Mouse (Mus musculus) right cerebral cortex, postnatal 36 days (tissue): ENCODE data around the gene Stk17b.

Experiments used
- DNase-seq, 2 experiments: peaks; one replicate each; pipeline ENCODE4 v3.0.0; 2022; ENCODE audit warnings: low spot score in 2 of 2, mixed read lengths in 1 of 2

Gene Stk17b

DNA sequence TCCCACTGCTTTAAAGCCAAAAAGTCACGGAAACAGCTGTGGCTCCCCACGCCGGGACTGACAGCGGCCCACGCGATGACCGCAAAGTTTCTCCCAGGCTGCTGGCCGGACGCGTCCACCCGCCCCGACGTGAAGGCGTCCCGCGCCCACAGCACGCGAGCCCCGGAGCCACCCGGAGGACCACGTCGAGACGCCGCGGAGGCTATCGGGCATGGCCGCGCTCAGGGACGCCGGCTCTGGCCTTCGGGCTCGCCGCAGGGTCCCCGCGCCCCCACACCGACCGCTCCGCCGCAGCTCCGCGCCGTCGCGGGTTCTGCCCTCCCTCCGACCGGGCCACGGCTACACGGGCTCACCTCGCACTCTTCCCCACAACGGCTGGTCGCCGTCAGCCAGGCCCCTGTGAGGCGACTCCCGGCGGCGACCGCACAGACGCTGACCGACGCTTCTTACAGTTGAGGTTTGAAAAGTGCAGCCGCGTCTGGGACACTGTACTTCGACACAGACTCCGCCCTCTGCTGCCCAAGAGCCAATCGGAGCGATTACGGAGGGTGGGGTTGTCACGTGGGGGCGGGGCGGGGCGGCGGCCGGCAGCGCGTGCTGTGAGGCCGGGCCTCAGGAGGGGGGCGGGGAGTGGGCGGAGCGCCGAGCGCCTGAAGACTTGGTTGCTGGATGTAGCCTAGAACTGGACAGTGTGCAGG, at the start of gene Stk17b:
Gene Stk17b, minus strand, starts transcription at position 504 of the 698 bp plus-strand sequence.
- DNase-seq: peak; percentile 75 to 79

DNA sequence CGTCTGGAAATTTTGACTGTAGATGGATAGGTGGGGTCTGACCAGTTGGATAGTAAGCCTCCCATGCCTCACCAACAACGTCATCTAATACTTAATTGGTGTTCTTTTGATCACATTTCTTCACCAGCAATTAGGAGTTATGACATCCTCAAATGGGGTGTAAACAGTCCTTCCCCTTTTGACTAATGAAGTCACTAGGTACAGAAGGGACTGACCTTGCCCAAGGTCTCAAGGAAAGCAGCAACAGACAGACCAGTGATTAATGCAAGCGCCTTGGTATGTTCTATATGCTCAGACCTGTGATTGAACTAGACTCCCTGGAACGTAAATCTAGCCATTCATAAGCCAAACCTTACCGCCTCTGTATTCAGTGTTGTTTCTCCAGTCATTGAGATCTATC, 45.3 kb upstream of the Stk17b start:
- DNase-seq: no peak

DNA sequence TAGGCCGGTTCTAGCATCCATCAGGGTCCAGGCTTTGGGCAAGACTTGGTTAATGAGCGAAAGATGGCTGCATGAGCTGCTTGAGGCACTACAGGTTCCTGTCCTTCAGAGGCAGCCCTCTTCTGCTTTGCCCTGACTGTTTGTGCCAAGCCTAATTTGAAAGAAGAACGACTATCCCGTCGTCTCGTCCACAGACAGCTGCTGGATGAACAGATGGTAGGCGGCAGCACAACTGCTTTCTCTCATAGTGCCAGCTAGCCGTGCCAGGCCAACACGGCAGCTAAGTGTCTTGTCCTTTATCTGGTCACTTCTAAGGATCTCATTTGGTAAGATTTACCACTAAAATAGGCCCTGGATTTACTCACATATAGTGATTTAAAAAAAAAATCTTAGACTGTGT, 44.1 kb upstream of the Stk17b start:
- no peak for DNase-seq

DNA sequence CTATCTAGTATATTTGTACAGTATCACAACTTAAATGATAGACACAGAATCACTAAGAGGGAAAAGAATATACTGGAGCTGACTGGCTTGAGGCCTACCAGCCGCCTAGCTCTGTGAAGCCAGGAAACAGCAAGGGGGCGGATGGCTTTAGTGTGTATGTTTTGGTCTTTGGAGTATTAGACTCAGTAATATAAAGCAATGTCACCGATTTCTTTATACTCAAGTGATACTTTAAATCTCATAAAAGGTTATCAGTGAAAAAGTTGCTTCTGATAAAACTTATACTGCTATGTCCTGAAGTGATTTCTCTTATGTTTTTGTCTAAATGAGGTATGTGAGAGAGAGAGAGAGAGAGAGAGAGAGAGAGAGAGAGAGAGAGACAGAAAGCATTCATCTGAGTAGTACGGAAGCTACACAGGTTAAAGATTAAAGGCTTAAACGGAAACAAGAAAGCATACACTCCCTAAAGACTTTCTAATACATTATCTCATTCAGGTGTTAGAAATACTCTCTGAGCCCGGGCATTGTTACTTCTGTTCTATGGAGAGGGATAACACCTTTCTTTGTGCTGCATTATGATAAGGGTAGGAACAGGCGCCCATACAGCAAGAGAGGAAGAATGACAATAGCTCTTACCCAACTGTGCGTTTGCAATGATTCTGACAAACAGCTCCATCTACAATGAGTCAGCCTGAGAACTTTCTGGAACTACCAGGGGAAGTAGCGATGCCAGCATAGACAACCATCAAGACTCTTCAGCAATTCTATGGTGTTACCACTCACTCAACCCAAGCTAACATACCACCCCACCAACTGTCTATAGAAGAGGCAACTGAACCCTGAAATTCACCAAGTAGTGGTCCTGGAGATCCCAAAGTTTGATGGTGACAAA, 39.7 kb upstream of the Stk17b start:
- no peak for DNase-seq

DNA sequence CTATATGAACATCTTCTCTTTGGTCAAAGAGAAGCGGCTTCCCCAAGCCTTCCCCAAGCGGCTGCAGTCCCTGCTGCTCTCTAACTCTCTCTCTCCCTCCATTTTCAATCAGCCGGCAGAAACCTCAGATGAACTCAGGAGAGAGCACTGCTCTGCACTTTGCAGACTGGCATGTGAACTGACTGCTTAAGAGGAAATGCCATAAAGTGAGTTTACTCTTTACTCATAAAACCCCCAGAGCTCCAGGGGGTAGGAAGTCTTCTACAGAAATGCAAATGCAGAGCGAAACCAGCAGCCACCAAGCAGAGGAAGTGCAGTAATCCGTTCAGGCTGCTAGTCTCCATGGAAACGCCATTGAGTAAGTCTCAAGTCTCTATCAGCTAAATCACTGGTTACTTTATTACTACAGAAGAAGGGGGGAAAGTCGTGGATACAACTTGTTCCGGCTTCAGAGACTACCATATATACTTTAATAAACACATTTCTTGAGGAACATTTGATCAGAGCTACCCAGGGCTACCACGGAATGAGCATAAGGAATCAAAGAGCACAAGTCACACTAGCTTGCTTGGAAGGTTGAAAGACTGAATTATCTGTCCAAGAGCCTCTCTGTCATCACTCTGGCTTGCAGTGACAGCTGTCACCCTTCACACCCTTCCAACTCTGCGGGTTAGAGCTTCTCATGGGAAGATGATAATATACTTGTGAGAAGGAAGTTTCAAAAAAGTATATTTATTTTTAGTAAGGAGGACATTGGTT, 38.8 kb upstream of the Stk17b start:
- DNase-seq: peak in 1 of 2 experiments; percentile 32

DNA sequence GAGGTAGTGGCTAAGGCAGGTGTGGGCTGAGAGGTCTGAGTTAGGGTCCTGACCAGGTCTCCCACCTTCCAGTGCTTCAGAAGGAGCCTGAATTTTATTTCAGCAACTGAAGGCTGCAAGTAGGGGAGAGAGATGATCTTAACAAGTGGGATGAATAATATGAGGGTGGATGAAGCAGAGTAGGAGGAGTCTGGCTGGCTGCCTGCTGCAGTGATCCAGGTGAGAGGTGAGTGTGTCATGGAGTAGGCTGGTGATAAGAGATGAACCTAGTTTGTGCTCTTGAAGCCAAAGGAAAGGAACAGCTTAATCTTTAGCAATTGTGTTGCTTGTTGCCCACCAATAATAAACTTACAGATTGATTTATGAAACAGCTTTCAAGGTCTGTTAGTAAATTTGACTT, 37.0 kb upstream of the Stk17b start:
- no peak for DNase-seq

DNA sequence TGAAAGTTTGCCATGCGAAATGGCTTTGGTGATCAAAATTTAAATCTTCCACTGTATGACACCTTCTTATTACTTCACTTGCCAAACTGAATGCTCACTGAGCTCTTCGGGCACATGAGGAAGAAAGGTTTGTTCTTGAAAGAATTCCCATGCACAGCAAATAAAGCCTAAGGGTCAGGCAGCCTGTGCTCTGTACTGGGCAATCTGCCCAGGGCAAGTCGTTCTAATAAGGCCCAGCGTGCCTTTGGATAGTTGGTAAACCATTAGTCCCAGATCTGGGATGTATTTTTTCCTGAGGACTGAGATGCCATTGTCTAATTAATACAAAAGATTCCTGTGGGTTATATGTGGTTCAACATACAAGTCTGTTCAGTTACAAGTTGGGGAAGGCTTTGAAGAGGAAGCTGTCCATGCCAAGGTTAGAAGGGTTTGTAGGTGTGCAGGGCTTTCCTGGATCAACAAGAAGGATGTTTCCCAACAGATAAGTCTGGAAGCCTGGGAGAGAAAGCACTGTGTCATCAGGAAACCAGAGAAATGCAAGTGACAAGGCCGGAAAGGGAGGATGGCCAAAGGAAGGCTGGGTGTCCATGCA, 35.1 kb upstream of the Stk17b start:
- DNase-seq: no peak

DNA sequence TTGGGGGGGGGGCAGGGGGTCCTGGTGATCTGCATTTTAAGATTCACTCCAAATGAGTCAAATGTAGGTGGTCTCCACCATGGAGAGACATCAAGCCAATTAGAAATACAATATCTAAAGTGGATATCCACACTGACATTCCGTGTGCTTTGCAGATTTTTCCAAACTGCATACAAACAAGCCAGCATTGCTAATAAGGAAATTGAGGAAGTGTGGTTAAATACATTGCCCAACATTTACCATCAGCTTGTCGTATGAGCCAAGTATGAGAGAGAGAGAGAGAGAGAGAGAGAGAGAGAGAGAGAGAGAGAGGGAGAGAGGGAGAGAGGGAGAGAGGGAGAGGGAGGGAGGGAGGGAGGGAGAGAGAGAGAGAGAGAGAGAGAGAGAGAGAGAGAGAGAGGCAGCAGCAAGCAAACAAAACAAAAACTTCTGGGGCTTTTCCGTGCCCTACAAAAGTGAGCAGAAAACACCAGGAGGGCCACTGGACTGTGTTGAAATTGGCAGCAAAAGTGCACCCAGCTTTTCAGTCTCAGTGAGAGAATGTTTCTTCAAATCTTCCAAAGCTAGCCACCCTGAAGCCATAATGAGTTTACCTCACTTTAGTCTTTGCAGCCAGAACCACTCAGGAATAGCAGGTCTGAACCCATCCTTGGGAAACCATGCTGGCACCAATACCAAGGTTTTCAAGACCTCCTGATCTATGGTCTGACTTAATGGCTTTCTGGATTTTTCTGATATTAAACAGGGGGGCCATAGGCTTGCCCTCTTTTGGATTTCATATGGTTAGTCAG, 33.2 kb upstream of the Stk17b start:
- DNase-seq: no peak

DNA sequence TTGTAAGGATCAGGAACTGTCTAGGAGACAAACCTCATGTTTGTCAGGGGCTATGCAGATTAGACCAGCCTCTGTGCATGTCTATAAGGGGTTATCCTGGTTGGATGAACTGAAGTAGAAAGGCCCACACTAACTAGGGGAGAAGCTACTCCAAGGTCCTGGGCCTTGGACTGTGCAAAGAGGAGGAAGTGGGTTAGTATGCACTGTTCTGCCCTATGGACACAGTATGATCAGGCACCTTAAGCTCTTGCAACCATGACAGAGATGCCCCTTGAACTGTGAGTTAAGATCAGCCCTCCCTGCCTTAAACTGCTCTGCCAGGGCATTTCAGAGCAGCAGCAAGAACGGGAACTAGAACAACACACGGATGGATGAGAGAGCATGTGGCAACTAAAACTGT, 31.3 kb upstream of the Stk17b start:
- no peak for DNase-seq

DNA sequence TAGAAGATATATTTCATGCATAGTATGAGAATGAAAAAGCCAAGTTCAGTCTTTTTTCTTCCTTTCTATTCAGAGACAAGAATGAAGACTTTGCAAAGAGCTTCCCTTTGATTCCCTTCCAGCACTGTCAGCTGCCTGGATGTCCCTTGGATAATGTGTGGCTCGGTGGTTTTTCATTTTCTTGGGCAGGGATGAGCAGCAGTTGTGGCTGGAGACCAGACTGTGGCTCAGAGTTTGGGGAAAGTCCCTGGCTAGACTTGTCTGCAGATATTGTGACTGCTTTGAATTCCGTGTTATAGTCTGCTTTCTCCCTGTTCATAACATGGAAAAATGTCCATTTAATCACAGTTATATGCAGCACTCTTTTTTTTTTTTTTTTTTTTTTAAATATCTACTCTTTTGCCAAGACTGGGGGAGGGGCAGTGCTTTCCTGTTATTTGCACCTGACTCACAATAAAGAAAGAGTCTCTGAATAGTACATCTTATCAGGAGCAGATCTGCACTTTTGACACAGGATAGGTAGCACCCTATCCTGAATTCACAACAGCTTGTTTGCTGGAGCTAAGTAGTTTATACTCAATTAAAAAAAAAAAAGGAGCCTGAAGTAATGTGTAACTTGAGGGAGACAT, 29.2 kb upstream of the Stk17b start:
- no peak for DNase-seq

DNA sequence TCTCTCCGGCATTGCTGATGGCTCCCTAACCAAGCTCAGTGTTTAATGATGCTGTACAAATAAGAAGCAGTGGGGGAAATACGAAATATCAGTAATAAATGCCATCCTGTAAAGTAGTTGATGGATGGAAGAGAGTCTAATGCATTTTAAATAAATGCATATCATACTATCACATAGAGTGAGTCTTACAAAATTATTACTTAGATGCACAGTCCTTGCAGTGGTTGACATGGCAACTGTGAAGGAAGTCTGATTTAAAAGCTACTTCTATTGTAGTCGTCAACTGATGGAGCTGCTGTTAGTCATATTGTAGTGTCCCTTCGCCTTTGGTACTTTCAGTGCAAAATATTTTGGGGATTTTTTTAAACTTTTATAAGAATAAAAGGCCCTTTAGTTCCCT, 26.9 kb upstream of the Stk17b start:
- no peak for DNase-seq

DNA sequence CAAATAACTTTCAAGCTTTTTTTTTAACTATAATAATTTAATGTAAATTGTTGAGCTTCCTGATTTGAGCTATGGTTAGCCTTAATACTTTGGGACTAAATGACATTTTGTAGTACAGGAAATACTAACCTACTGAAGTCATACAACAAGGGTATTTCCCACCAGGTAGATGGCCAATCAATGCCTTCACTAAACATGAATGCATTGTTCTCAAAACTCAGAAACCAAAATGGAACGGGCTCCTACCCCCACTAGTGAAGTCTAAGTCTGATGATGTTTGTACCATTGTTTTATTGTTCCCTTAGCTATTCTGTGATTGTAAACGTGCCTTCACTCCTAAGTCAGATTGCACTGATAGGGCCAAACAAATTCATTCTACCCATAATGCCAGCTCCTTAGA, 23.2 kb upstream of the Stk17b start:
- no peak for DNase-seq

DNA sequence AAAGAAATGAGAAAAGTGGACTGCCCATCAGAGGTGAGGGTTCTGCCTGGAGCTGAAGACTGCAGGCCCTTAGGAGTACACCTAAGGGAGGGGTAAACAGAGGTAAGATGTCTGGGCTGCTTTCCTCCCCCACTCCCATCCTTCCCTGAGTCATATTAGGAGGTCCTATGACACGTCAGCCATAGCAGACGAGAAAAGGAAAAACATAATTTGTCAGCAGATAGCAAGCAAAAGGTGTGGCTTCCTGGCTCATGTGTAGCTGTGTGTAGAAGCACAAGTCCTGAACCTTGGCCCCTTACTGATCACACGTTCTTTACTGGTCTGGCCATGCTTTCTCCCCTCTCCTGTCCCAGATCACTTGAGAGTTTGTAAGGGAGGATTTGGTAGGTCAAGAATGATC, 12.8 kb upstream of the Stk17b start:
- DNase-seq: no peak

DNA sequence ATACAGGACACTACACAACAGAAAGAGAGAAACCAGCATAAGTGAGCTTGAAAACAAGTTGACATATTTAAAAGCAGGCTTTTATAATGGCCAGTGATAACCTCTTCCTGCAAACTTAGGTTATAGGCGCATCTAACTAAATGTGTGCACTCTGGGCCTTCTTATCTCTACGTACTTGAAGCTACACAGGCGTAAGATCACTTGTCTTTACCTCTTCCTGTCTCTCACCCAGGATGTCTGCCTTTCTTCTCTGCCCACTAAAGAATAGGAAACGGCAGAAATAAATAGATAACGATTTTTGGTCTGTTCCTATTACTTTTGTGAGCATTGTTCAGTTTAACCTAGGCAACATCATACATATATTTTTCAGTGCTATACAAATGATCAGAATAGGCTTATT, 12.1 kb upstream of the Stk17b start:
- DNase-seq: no peak

DNA sequence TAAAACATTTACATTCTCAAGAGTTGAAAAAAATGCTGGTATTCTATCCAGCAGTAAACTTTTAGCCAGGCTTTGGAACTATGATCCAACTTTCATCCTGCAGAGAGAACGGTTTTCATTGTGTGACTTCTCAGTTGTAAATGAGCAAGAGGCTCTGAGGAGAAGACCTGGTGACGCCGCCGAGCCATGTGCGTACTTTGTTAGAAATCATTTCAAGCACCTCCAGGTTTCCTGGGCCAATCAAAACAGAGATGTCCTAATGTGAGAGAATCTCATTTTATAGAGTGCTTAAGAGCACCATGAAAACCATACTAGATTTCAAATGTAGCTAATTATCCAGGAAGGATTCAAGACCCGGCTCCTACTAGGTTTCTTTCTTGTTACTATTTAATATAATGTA, 11.2 kb upstream of the Stk17b start:
- DNase-seq: no peak

DNA sequence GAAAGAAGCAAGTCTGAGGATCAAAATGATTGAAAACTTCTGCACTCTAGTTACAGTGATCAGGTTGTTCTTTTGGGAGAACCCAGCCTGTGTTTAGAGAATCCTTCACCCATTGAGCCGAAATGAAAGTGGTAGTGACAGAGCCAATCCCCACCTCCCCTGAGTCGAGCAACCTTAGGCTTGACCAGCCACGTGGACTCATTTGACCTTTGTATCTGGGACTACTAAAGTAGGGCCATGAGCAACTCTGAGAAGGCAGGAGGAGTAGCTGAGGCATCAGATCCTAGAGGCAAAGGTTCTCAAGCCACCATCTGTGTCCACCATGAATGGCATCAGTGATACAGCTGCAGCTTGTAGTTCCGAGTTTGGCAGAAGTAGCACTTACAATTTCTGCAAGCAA, 10.6 kb upstream of the Stk17b start:
- DNase-seq: no peak

DNA sequence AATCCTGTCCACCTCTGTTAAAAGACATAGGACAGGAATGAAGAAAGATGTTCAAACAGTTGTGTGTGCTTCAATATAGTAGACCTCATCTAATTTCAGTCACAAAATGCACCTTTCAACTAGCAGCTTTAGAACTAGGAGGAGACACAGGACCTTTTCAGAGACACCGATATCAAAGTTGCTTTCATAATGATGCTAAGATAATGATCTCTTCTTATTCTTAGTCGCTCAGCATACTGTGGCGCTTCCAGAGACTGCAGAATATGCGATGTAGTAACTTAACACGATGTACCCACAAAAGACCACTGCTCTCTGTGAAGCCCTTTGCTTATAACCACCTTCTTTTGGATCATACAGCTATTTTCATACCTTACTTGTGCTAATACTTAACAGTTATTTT, 10.1 kb upstream of the Stk17b start:
- DNase-seq: no peak

DNA sequence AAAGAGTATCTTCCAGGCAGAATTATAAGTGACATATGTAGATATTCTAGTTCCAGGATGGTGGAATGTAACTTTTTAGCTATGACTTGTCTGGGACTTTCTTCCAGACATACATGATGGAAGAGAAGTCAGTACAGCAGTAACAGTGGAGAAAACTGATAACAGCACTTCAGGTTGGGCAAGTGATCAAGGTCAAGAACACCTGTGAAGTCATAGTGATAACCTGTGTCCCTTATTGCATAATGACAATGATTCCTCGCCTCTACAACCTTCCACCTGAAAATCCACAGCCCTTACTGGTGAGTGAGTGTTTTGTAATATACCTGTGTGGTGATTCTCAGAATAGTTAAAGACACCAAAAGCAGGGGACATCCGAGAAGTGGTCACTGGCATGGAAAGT, 9.3 kb upstream of the Stk17b start:
- no peak for DNase-seq

DNA sequence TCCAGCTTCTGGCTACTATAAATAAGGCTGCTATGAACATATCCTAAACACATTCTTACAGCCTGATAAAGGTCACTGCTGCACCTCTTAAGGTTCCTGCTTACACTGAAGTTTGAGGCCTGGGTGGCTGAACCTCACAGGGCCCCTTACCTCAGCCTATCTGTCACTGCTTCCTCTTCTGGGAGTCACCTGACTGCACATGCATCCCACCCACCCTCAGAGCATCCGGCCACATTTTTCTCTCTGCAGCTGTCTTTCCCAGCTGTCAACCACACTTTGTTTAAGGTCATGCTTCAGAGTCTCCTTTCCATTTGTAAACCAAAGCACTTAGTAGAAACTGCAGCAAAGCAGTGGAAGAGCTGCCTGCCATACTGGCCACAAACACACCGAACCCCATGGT, 6.3 kb upstream of the Stk17b start:
- no peak for DNase-seq

DNA sequence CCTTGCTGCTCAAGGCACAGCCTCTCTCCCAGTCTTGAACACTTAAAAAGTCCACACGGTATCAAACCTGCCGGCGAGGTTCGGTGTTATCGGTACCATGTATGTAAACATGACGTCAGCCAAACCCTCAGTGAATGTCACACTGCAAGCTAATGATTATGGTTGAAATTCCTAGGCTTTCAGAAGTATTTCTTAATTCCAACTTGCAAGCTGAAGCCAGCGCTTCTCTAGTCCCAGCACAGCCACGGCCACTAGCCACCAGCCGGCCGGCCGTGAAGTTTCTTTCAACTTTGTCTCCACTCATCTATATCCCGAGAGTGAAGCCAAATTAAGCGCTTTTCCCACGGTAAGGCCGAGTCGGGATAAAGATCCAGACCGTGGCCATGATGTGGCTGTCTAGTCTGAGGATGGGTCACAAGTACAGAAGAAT, 718 bp downstream of the Stk17b start:
- DNase-seq: no peak

DNA sequence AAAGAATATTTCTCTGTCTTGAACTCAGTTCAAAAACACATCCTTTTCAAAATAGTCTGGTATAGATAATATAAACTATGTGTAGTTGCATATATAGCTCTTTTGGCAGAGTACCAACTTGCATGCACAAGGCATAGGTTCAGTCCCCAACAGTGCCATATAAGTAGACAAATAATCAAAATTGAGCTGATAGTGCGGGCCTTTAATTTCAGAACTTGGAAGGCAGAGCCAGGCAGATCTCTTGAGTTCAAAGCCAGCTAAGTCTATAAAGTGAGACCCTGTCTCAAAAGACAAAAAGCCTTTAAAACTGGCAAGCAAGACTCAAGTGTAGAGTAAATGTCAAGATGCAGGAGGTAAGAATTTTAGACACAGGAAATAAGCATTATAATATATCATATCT, 2.1 kb downstream of the Stk17b start:
- DNase-seq: no peak
